Mouse (Mus musculus): ENCODE results near the gene Mfng. TPM values are rescaled to one million over a fixed set of nuclear protein-coding genes. Genes with fewer than 3 reads are reported as not detected.

The Mfng gene
- polyA plus RNA-seq, 1 experiment from 2014 or later = 7.3 TPM

DNA sequence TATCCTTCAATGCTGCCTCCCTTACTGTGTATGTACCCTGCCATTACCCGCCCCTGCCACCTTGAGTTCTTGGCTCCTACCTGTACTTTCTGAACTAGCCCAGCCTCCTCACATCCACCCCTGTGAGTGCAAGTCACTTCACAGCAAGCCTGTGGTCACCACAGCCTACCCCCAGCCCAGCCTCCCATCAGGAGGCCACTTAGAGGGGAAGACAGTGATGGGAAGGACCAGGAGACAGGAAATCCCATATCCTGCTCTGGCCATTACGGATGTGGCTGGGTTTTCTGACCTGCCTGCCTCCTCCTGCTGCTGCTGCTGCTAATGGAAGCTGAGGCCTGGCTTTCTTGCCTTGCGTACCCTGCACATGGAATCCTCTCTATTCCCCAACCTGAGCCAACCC, 14.8 kb upstream of the Mfng start:
- Histone ChIP-seq H3K27me3 (replicated peaks) (no peaks in the 10 kb centered on the region), H3K36me3 (peaks cover 5% of the 10 kb centered on the region; the same call in 1 of the 2 replicates), H3K27ac (ENCODE audit: poor library complexity, severe bottlenecking) (peak overlapping the region; percentile 70), H3K9me3 (replicated peaks) (no peaks in the 10 kb centered on the region), H3K4me1 (replicated peaks) (peaks cover 39% of the 10 kb centered on the region), H3K9ac (no peak overlapping the region), H3K4me3 (no peak overlapping the region), H3K4me2 (no peak overlapping the region)
- WGBS = 59% methylated on average over 3 of the region's 3 CpGs
- ATAC-seq (ENCODE audit: insufficient number of reproducible peaks, low FRiP score) = peak; percentile 43; the same call in 1 of the 2 replicates

GRCm38 (mm10) chr15:78787287-78787856, 14.1 kb upstream of the Mfng start:
- Histone ChIP-seq H3K4me1 (replicated peaks) (peaks cover 39% of the 10 kb centered on the region), H3K4me3 (no peak overlapping the region), H3K9me3 (replicated peaks) (no peaks in the 10 kb centered on the region), H3K4me2 (no peak overlapping the region), H3K27ac (ENCODE audit: poor library complexity, severe bottlenecking) (peak overlapping the region; percentile 70), H3K27me3 (replicated peaks) (no peaks in the 10 kb centered on the region), H3K9ac (no peak overlapping the region), H3K36me3 (peaks cover 5% of the 10 kb centered on the region; the same call in 1 of the 2 replicates)
- ATAC-seq (ENCODE audit: insufficient number of reproducible peaks, low FRiP score) = no peak
- 63% methylated on average over 9 of the region's 9 CpGs for WGBS

- H3K27me3 ChIP-seq (replicated peaks) = no peaks in the 10 kb centered on the region
- no peaks in the 10 kb centered on the region for H3K9me3 ChIP-seq (replicated peaks)
- H3K4me1 ChIP-seq (replicated peaks) = peaks cover 39% of the 10 kb centered on the region
- H3K27ac ChIP-seq (ENCODE audit: poor library complexity, severe bottlenecking) = peak overlapping the region; percentile 70
- no peak overlapping the region for H3K4me2 ChIP-seq
- H3K4me3 ChIP-seq = no peak overlapping the region
- no peak overlapping the region for H3K9ac ChIP-seq
- ATAC-seq (ENCODE audit: insufficient number of reproducible peaks, low FRiP score) = no peak
- no peaks in the 10 kb centered on the region for H3K36me3 ChIP-seq
- WGBS = 66% methylated on average over 9 of the region's 9 CpGs
These were observed 13.1 kb upstream of the Mfng start for GRCm38 (mm10) chr15:78786411-78786818.

GRCm38 (mm10) chr15:78785961-78786360, 12.7 kb upstream of the Mfng start:
- H3K4me3 ChIP-seq = no peak overlapping the region
- H3K27me3 ChIP-seq (replicated peaks) = no peaks in the 10 kb centered on the region; the same call in 1 of the 2 replicates
- peak overlapping the region; percentile 70 for H3K27ac ChIP-seq (ENCODE audit: poor library complexity, severe bottlenecking)
- H3K36me3 ChIP-seq = no peaks in the 10 kb centered on the region
- peaks cover 38% of the 10 kb centered on the region for H3K4me1 ChIP-seq (replicated peaks)
- 16% methylated on average over 7 of the region's 7 CpGs for WGBS
- no peak overlapping the region for H3K4me2 ChIP-seq
- no peak overlapping the region for H3K9ac ChIP-seq
- no peaks in the 10 kb centered on the region for H3K9me3 ChIP-seq (replicated peaks)
- peak; percentile 80 for ATAC-seq (ENCODE audit: insufficient number of reproducible peaks, low FRiP score)

DNA sequence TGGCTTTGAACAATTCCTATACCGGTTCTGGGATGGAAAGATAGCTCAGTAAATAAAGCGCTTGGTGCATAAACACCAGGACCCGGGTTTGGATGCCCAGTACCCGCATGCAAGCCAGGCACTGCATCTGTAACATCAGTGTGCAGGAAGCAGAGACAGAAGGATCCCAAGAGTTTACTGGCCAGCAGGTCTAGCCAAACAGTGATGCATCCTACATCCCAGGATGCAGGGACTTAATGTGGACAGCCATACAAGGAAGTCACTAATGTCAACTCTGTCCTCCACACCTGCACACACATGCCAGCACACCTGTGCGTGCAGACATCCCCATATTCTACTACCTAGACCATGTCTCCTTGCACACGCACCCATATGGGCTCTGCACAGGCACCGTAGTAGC, 12.0 kb upstream of the Mfng start:
- ATAC-seq (ENCODE audit: insufficient number of reproducible peaks, low FRiP score) = no peak
- 90% methylated on average over 7 of the region's 7 CpGs for WGBS
- no peaks in the 10 kb centered on the region; the same call in 1 of the 2 replicates for H3K27me3 ChIP-seq (replicated peaks)

DNA sequence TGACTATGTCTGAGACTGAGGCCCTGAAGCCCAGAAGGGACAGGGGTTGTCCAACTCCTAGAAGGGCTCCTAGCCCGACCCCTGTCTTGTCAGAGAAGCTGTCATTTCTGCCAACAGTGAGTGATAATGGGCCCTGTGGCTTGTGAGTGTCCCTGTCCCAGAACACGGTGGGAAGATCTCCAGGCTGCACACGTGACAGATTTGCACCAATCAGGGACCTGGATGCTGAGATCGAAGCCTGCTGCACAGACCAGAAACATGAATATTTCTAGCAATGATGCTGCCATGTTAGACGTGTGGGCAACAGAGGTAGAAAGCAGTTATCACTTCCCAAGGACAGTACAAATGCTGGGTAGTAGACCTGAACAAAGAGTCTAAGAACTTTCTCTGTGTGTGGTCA, 11.2 kb upstream of the Mfng start:
- Histone ChIP-seq H3K4me2 (no peak overlapping the region), H3K4me1 (replicated peaks) (peaks cover 28% of the 10 kb centered on the region), H3K36me3 (no peaks in the 10 kb centered on the region), H3K27me3 (replicated peaks) (peaks cover 4% of the 10 kb centered on the region), H3K9me3 (replicated peaks) (no peaks in the 10 kb centered on the region), H3K9ac (no peak overlapping the region), H3K4me3 (no peak overlapping the region), H3K27ac (ENCODE audit: poor library complexity, severe bottlenecking) (no peak overlapping the region)
- ATAC-seq (ENCODE audit: insufficient number of reproducible peaks, low FRiP score) = no peak
- WGBS = 64% methylated on average over 5 of the region's 5 CpGs

More for the DNA sequence above, 12.0 kb upstream of the Mfng start:
- H3K36me3 ChIP-seq = no peaks in the 10 kb centered on the region
- no peaks in the 10 kb centered on the region for H3K9me3 ChIP-seq (replicated peaks)
- no peak overlapping the region for H3K9ac ChIP-seq
- no peak overlapping the region for H3K4me3 ChIP-seq
- peaks cover 31% of the 10 kb centered on the region for H3K4me1 ChIP-seq (replicated peaks)
- 0 out of 2 replicates have a peak overlapping the region, but pooled peaks have one; percentile 5 for H3K27ac ChIP-seq (ENCODE audit: poor library complexity, severe bottlenecking)
- no peak overlapping the region for H3K4me2 ChIP-seq

- Histone ChIP-seq H3K4me3 (no peak overlapping the region), H3K9me3 (replicated peaks) (no peaks in the 10 kb centered on the region), H3K4me2 (no peak overlapping the region), H3K27me3 (replicated peaks) (peaks cover 4% of the 10 kb centered on the region), H3K27ac (ENCODE audit: poor library complexity, severe bottlenecking) (no peak overlapping the region), H3K36me3 (no peaks in the 10 kb centered on the region; the same call in 1 of the 2 replicates), H3K4me1 (replicated peaks) (peaks cover 18% of the 10 kb centered on the region), H3K9ac (no peak overlapping the region)
- ATAC-seq (ENCODE audit: insufficient number of reproducible peaks, low FRiP score) = no peak
- 58% methylated on average over 14 of the region's 14 CpGs for WGBS
These were observed 9.3 kb upstream of the Mfng start for GRCm38 (mm10) chr15:78782348-78783103.

GRCm38 (mm10) chr15:78780908-78781307, 7.6 kb upstream of the Mfng start:
- no peak for ATAC-seq (ENCODE audit: insufficient number of reproducible peaks, low FRiP score)
- Histone ChIP-seq H3K4me3 (no peak overlapping the region), H3K9ac (no peak overlapping the region), H3K9me3 (replicated peaks) (no peaks in the 10 kb centered on the region), H3K4me2 (no peak overlapping the region), H3K27ac (ENCODE audit: poor library complexity, severe bottlenecking) (no peak overlapping the region), H3K36me3 (peaks cover 8% of the 10 kb centered on the region), H3K4me1 (replicated peaks) (peaks cover 5% of the 10 kb centered on the region), H3K27me3 (replicated peaks) (peaks cover 4% of the 10 kb centered on the region)
- WGBS = 85% methylated on average over 7 of the region's 7 CpGs

DNA sequence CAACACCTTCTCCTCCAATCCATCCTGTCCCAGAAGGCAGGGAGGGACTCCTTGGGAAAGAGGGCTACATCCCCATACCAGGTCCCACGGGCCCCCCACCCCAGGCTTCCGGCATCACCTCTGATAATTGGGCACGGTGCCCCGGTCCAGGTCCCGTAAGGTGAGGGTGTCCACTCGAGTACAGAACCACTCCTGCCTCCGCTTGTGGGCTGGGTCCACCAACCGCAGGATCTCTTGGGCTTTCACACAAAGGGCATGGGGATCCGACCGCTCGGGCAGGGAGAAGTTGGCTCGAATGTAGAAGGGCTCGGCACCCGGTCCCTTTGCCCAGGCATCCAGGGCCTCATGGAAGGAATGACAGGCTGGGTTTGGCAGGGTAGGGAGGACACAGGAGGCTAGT, 7.1 kb upstream of the Mfng start:
- Histone ChIP-seq H3K27me3 (replicated peaks) (peaks cover 4% of the 10 kb centered on the region), H3K9ac (no peak overlapping the region), H3K36me3 (peaks cover 14% of the 10 kb centered on the region), H3K4me2 (no peak overlapping the region), H3K4me3 (no peak overlapping the region), H3K9me3 (replicated peaks) (no peaks in the 10 kb centered on the region), H3K27ac (ENCODE audit: poor library complexity, severe bottlenecking) (no peak overlapping the region), H3K4me1 (replicated peaks) (0 out of 2 replicates have a peak, but pooled peaks cover under 1% of the 10 kb centered on the region)
- 90% methylated on average over 14 of the region's 14 CpGs for WGBS
- ATAC-seq (ENCODE audit: insufficient number of reproducible peaks, low FRiP score) = no peak

GRCm38 (mm10) chr15:78779690-78780089, 6.4 kb upstream of the Mfng start:
- peaks cover 4% of the 10 kb centered on the region for H3K27me3 ChIP-seq (replicated peaks)
- no peak overlapping the region for H3K4me3 ChIP-seq
- WGBS = 89% methylated on average over 5 of the region's 5 CpGs
- peaks cover 17% of the 10 kb centered on the region for H3K36me3 ChIP-seq
- no peak overlapping the region for H3K27ac ChIP-seq (ENCODE audit: poor library complexity, severe bottlenecking)
- H3K4me1 ChIP-seq (replicated peaks) = no peaks in the 10 kb centered on the region
- H3K9me3 ChIP-seq (replicated peaks) = no peaks in the 10 kb centered on the region
- no peak for ATAC-seq (ENCODE audit: insufficient number of reproducible peaks, low FRiP score)
- H3K9ac ChIP-seq = no peak overlapping the region
- no peak overlapping the region for H3K4me2 ChIP-seq

DNA sequence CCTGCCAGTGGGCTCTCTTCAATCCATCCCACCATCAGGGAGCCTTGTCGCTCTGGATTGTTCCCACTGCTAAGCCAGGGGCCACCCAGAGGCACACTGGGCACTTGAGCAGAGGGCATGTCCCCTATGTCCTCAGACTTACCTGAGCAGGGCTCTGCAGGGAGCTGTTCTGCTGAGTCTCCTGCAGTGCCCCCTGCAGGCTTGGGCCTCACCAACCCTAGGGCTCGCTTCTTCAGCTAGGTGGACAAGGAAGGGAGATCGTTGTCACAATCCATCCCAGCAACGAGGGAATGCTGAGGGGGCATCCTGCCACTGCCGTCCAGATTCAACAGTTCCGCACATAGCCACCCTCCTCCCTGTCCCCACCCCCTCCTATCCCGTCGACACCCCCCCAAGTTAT, 6.0 kb upstream of the Mfng start:
- Histone ChIP-seq H3K27ac (ENCODE audit: poor library complexity, severe bottlenecking) (no peak overlapping the region), H3K9ac (no peak overlapping the region), H3K27me3 (replicated peaks) (peaks cover 4% of the 10 kb centered on the region), H3K4me3 (no peak overlapping the region), H3K9me3 (replicated peaks) (no peaks in the 10 kb centered on the region), H3K36me3 (peaks cover 17% of the 10 kb centered on the region), H3K4me2 (no peak overlapping the region), H3K4me1 (replicated peaks) (no peaks in the 10 kb centered on the region)
- ATAC-seq (ENCODE audit: insufficient number of reproducible peaks, low FRiP score) = no peak
- 74% methylated on average over 8 of the region's 8 CpGs for whole genome bisulfite sequencing

Data from heart, embryonic 12.5 days (tissue).